Mouse (Mus musculus) lung, adult 2 months (tissue): ENCODE results near the gene Espnl. TPM values are rescaled to one million over a fixed set of nuclear protein-coding genes. Genes with fewer than 3 reads are reported as not detected.

Experiments used
- DNase-seq: peaks from one replicate; pipeline ENCODE4 v3.0.0; 2022
- H3K4me1 ChIP-seq: fragments of 200-500 bp; 2 replicates; pipeline ENCODE4 v1.6.1; 2011; ENCODE audit warnings: low read length; ENCODE audit not compliant: control insufficient read depth, insufficient read depth
- H3K4me3 ChIP-seq: fragments of 200-500 bp; replicated peaks from 2 replicates; pipeline ENCODE3; 2011; ENCODE audit warnings: low read depth, mild to moderate bottlenecking, control low read depth, low read length; ENCODE audit errors: extremely low read depth
- CTCF ChIP-seq: fragments of 200-500 bp; IDR thresholded peaks from 2 replicates; pipeline ENCODE4 v1.5.1; 2011; ENCODE audit warnings: mild to moderate bottlenecking, low read length, control low read depth; ENCODE audit not compliant: insufficient read depth
- POLR2A ChIP-seq: fragments of 200-500 bp; IDR thresholded peaks from 2 replicates; pipeline ENCODE4 v1.6.1; 2011; ENCODE audit warnings: low read depth, mild to moderate bottlenecking, control low read depth, low read length, borderline replicate concordance; ENCODE audit errors: extremely low read depth
- WGBS: fragments of 180-500 bp; shearing (Covaris S2); methylation state at CpG from one replicate; pipeline ENCODE4 v1.1.7; 2018; 5-methylcytosine and 5-hydroxymethylcytosine counted together
- polyA plus RNA-seq: library from polyadenylated mRNA; depleted of rRNA; stranded (reverse); fragments of >200 nt; gene quantifications from 2 replicates; pipeline ENCODE4 v1.2.3, GENCODE M21; 2012; rRNA removed

The Espnl gene
- polyA plus RNA-seq, 1 experiment: 0.11 TPM

- Histone ChIP-seq H3K4me1 (no peaks in the 10 kb centered on the region), H3K4me3 (no peak overlapping the region)
- no peak for DNase-seq
- 83% methylated on average over 6 of the region's 6 CpGs for WGBS
- TF ChIP-seq CTCF (no peak), POLR2A (no peak)
These were observed 51.5 kb downstream of the Espnl start for GRCm38 (mm10) chr1:91373414-91373835.

DNA sequence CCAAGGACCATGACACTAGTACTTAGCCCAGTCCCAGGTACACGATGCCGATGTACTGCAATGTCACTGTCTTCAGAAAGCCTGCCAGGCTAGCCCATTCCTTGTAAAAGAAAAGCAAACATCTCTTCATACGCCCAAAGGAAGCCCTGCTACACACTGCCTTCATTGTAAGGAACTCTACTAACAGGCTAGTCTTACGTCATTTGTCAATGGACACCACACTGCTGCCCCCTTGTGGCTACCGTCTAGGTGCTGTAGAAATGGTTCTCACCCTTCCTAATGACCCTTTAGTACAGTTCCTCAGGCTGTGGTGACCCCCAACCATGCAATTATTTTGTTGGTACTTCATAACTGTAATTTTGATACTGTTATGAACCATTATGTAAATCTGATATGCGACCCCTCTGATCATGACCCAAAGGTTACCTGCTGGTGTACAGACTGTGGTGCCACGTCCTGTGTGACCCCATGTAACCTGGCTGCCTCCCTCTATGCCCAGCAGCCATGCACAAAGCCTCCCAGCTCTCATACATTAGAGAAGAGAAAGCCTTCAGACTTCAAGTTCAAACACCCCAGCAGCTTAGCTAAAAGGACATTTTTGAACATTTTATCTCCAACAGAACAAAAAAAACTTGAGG lies 58.7 kb downstream of the Espnl start:
- H3K4me1 ChIP-seq: no peaks in the 10 kb centered on the region
- TF ChIP-seq POLR2A: no peak
- TF ChIP-seq CTCF: peak; percentile 68
- H3K4me3 ChIP-seq: no peak overlapping the region
- peak; percentile 71 for DNase-seq
- WGBS: 49% methylated on average over 7 of the region's 7 CpGs

GRCm38 (mm10) chr1:91381091-91381471 lies 59.2 kb downstream of the Espnl start:
- DNase-seq: no peak
- Histone ChIP-seq H3K4me3 (no peak overlapping the region), H3K4me1 (no peaks in the 10 kb centered on the region)
- no peak for TF ChIP-seq POLR2A
- TF ChIP-seq CTCF: no peak
- WGBS: 93% methylated on average over 4 of the region's 4 CpGs

- no peak for DNase-seq
- peaks cover 2% of the 10 kb centered on the region for H3K4me1 ChIP-seq
- no peak for TF ChIP-seq POLR2A
- no peak for TF ChIP-seq CTCF
- no peak overlapping the region for H3K4me3 ChIP-seq
- WGBS: 75% methylated on average over 5 of the region's 5 CpGs
These were observed 68.5 kb downstream of the Espnl start for GRCm38 (mm10) chr1:91390369-91390768.

DNA sequence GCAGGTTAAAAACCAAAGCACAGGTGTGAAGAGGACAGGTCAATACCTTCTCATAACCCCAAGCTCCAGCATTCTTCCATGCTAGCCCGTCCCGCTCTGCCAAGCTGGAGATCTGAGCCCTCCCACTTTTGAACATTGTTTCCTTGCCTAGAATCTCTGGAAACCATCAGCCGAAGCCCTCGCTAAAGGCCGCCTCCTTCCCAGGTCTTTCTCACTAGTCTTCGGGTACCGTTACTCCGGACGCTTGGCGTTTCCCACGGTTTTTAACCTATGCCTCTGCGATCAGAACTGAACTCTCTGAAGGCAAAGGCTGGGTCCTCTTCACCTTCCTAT lies 76.0 kb downstream of the Espnl start:
- WGBS: under 1% methylated on average over 12 of the region's 12 CpGs
- Histone ChIP-seq H3K4me1 (peaks cover 12% of the 10 kb centered on the region), H3K4me3 (peak overlapping the region; percentile 99)
- no peak for DNase-seq
- TF ChIP-seq CTCF (no peak), POLR2A (no peak)

Other genes with a start within 250 kb of the Espnl start
- gene Rbm44, start 177.0 kb upstream of the Espnl start, polyA plus RNA-seq: not detected in 2 replicates
- 35.7 and 37.7 TPM in 2 replicates for gene Ramp1, start 142.3 kb upstream of the Espnl start, polyA plus RNA-seq
- gene Ube2f, start 71.8 kb upstream of the Espnl start, polyA plus RNA-seq: 21.7 and 29.8 TPM in 2 replicates
- gene Scly, start 23.7 kb upstream of the Espnl start, polyA plus RNA-seq: 23.7 and 26.6 TPM in 2 replicates
- gene Klhl30, start 28.9 kb downstream of the Espnl start, polyA plus RNA-seq: 1.4 and 4.6 TPM in 2 replicates
- gene Erfe, start 44.4 kb downstream of the Espnl start, polyA plus RNA-seq: 0.27 and 0.40 TPM in 2 replicates
- 51.6 and 57.4 TPM in 2 replicates for gene Ilkap, start 76.7 kb downstream of the Espnl start, polyA plus RNA-seq
- 40.5 and 54.4 TPM in 2 replicates for gene Hes6, start 92.0 kb downstream of the Espnl start, polyA plus RNA-seq
- 6.9 and 21.0 TPM in 2 replicates for gene Per2, start 137.2 kb downstream of the Espnl start, polyA plus RNA-seq
- gene Traf3ip1, start 172.6 kb downstream of the Espnl start, polyA plus RNA-seq: 16.1 and 20.2 TPM in 2 replicates
- 8.7 and 10.9 TPM in 2 replicates for gene Asb1, start 218.5 kb downstream of the Espnl start, polyA plus RNA-seq